In the genomic region with DNA sequence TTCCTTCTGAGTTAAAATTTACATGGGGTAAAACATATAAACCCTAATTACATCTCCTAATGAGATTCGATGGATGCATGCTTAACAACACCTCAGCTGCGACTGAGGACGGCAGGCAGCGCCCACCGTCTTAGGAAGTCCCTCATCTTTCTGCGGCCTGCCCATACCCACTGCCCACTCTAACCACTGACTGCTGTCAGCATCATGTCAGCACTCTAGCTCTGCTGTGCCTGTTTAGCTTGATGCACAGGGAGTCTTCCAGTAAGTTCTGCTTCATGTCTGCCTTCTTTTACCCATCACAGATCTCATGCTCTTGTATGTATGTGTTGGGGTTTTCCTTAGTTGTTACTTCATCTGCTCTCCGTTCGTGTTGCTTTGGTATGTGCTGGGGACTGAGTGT, we compare ENCODE assay signal across 17 mouse cellular contexts. TPM values are rescaled to one million over a fixed set of nuclear protein-coding genes. Genes with fewer than 3 reads are reported as not detected.
DNase-seq lines count a peak whose midpoint lies in the region; ATAC-seq and TF ChIP-seq lines count a peak whose summit lies in the region.
"Had no signal": no experiment of that assay in that cellular context is flagged by ENCODE, and none has a peak within 500 bp of the region (broad histone marks: within the 10 kb centered on the region; RNA-seq: fewer than 3 reads in every experiment).

No protein-coding gene starts in this region.

- H3K27me3 ChIP-seq in heart, embryonic 16.5 days (ENCODE audit: control insufficient read depth, insufficient read depth, low read length): no peaks in the 10 kb centered on the region
- H3K27me3 ChIP-seq in heart, adult 2 months (ENCODE audit: control insufficient read depth, insufficient read depth, low read length): no peaks in the 10 kb centered on the region
- no peaks in the 10 kb centered on the region for H3K27me3 ChIP-seq in lung, embryonic 16.5 days (ENCODE audit: control insufficient read depth, insufficient read depth, low read depth, low read length)
- no peaks in the 10 kb centered on the region for H3K27me3 ChIP-seq in embryonic facial prominence, embryonic 14.5 days (replicated peaks; ENCODE audit: control insufficient read depth, insufficient read depth, low read length)
- H3K27me3 ChIP-seq in myocyte (ENCODE audit: control insufficient read depth, insufficient read depth, insufficient read length): no peaks in the 10 kb centered on the region
- H3K27me3 ChIP-seq: neural tube, embryonic 13.5 days had no signal

- DNase-seq in heart, adult 2 months: no peak
- DNase-seq in lung, adult 18-20 months: no peak
- no peak for DNase-seq in embryonic facial prominence, embryonic 14.5 days (ENCODE audit: low spot score)
- no peak for DNase-seq in thymus, postnatal 25 days
- DNase-seq: adrenal gland, postnatal 14 days; cerebellum, postnatal 14 days; heart, postnatal 36 days; kidney, postnatal 4 days; liver, embryonic 13.5 days had no signal

- peak overlapping the region; percentile 42 for H3K27ac ChIP-seq in heart, embryonic 16.5 days (ENCODE audit: low read length)
- no peak overlapping the region for H3K27ac ChIP-seq in heart, adult 2 months
- H3K27ac ChIP-seq in lung, embryonic 16.5 days (ENCODE audit: low read length): peak overlapping the region; percentile 2; the same call in 1 of the 2 replicates
- H3K27ac ChIP-seq in embryonic facial prominence, embryonic 14.5 days (replicated peaks; ENCODE audit: low read depth, low read length): peak overlapping the region; percentile 81
- H3K27ac ChIP-seq: liver, embryonic 13.5 days; macrophage; neural tube, embryonic 13.5 days had no signal

- H3K4me2 ChIP-seq in heart, embryonic 16.5 days (ENCODE audit: low read depth, low read length): no peak overlapping the region
- no peak overlapping the region for H3K4me2 ChIP-seq in lung, embryonic 16.5 days (ENCODE audit: low read depth, low read length)
- H3K4me2 ChIP-seq in embryonic facial prominence, embryonic 14.5 days (ENCODE audit: low read depth, low read length): peak overlapping the region; percentile 13
- H3K4me2 ChIP-seq in myocyte (ENCODE audit: low read depth): peak overlapping the region; percentile 83
- H3K4me2 ChIP-seq: liver, embryonic 13.5 days; neural tube, embryonic 13.5 days had no signal

- intact Hi-C loops in heart, adult 2 months (cut with DNase I): no loop called here

- H3K9me3 ChIP-seq in heart, embryonic 16.5 days (replicated peaks; ENCODE audit: control insufficient read depth, low read length): no peaks in the 10 kb centered on the region
- H3K9me3 ChIP-seq in lung, embryonic 16.5 days (ENCODE audit: control insufficient read depth, low read length): no peaks in the 10 kb centered on the region
- no peaks in the 10 kb centered on the region for H3K9me3 ChIP-seq in embryonic facial prominence, embryonic 14.5 days (ENCODE audit: control insufficient read depth, low read length)
- H3K9me3 ChIP-seq: liver, embryonic 13.5 days; neural tube, embryonic 13.5 days had no signal

- no peak for TF ChIP-seq POLR2A in heart, adult 2 months (IDR thresholded peaks at IDR 0.05; ENCODE audit: insufficient read depth, low read depth, low read length)
- TF ChIP-seq POLR2A in myocyte (IDR thresholded peaks at IDR 0.05; ENCODE audit: insufficient read length, low read depth): no peak

- WGBS in heart, embryonic 16.5 days: 81% methylated on average over 8 of the region's 8 CpGs
- WGBS in heart, adult 2 months: 91% methylated on average over 8 of the region's 8 CpGs
- WGBS in lung, embryonic 16.5 days: 85% methylated on average over 8 of the region's 8 CpGs
- whole genome bisulfite sequencing in embryonic facial prominence, embryonic 14.5 days: 69% methylated on average over 8 of the region's 8 CpGs

- H3K4me3 ChIP-seq in heart, embryonic 16.5 days (ENCODE audit: low read length): no peak overlapping the region
- H3K4me3 ChIP-seq in heart, adult 2 months: no peak overlapping the region; the same call in 1 of the 2 replicates
- H3K4me3 ChIP-seq in lung, embryonic 16.5 days (ENCODE audit: low read length): no peak overlapping the region
- H3K4me3 ChIP-seq in embryonic facial prominence, embryonic 14.5 days (ENCODE audit: low read depth, low read length): no peak overlapping the region
- no peak overlapping the region for H3K4me3 ChIP-seq in myocyte
- H3K4me3 ChIP-seq: erythroblast, embryonic 14.5 days; liver, embryonic 13.5 days; neural tube, embryonic 13.5 days had no signal

- no peaks in the 10 kb centered on the region; the same call in 1 of the 2 replicates for H3K79me2 ChIP-seq in heart, adult 2 months (replicated peaks; ENCODE audit: control insufficient read depth, insufficient read depth, low read length)
- peaks cover 63% of the 10 kb centered on the region for H3K79me2 ChIP-seq in myocyte (ENCODE audit: control insufficient read depth, insufficient read depth)

- H3ac ChIP-seq in myocyte (ENCODE audit: control insufficient read depth, insufficient read length): no peak overlapping the region

- peaks cover 20% of the 10 kb centered on the region for H3K4me1 ChIP-seq in heart, embryonic 16.5 days (ENCODE audit: control insufficient read depth, insufficient read depth, low read length)
- H3K4me1 ChIP-seq in heart, adult 2 months (ENCODE audit: control insufficient read depth, insufficient read depth, low read length): peaks cover 8% of the 10 kb centered on the region
- H3K4me1 ChIP-seq in lung, embryonic 16.5 days (replicated peaks; ENCODE audit: control insufficient read depth, insufficient read depth, low read length): peaks cover 13% of the 10 kb centered on the region
- peaks cover 73% of the 10 kb centered on the region for H3K4me1 ChIP-seq in embryonic facial prominence, embryonic 14.5 days (ENCODE audit: control insufficient read depth, insufficient read depth, low read length)

- TF ChIP-seq CTCF in heart, adult 2 months (IDR thresholded peaks at IDR 0.05): no peak

- H3K9ac ChIP-seq in heart, embryonic 16.5 days (ENCODE audit: low read length): no peak overlapping the region
- no peak overlapping the region for H3K9ac ChIP-seq in heart, adult 2 months (ENCODE audit: low read depth, low read length)
- H3K9ac ChIP-seq in lung, embryonic 16.5 days (ENCODE audit: low read length): no peak overlapping the region
- H3K9ac ChIP-seq in embryonic facial prominence, embryonic 14.5 days (ENCODE audit: low read depth, low read length): no peak overlapping the region
- H3K9ac ChIP-seq: liver, embryonic 13.5 days; neural tube, embryonic 13.5 days had no signal

- TF ChIP-seq EP300 in heart, adult 2 months (IDR thresholded peaks at IDR 0.05; ENCODE audit: insufficient read depth, low read depth, low read length): no peak

- no peak for ATAC-seq in heart, embryonic 16.5 days (replicated peaks; ENCODE audit: extremely low read depth, insufficient read depth, low FRiP score)
- ATAC-seq in lung, embryonic 16.5 days (ENCODE audit: low read depth): no peak
- no peak for ATAC-seq in embryonic facial prominence, embryonic 14.5 days (ENCODE audit: low read depth)
- ATAC-seq: intestine, postnatal 0 days; midbrain, embryonic 16.5 days had no signal

- no peaks in the 10 kb centered on the region for H3K36me3 ChIP-seq in heart, embryonic 16.5 days (ENCODE audit: control insufficient read depth, insufficient read depth)
- peaks cover 33% of the 10 kb centered on the region for H3K36me3 ChIP-seq in heart, adult 2 months (ENCODE audit: control insufficient read depth, insufficient read depth, low read length)
- H3K36me3 ChIP-seq in lung, embryonic 16.5 days (ENCODE audit: control insufficient read depth, insufficient read depth, low read length): no peaks in the 10 kb centered on the region
- H3K36me3 ChIP-seq in embryonic facial prominence, embryonic 14.5 days (ENCODE audit: control insufficient read depth, insufficient read depth, low read length): peaks cover 5% of the 10 kb centered on the region; the same call in 1 of the 2 replicates
- H3K36me3 ChIP-seq in myocyte (ENCODE audit: control insufficient read depth, insufficient read depth): no peaks in the 10 kb centered on the region
- H3K36me3 ChIP-seq: neural tube, embryonic 13.5 days had no signal

TF ChIP-seq in myocyte, 11 proteins besides CTCF, POLR2A, EP300 and RAD21:
- TF ChIP-seq TCF12 (IDR thresholded peaks at IDR 0.05; ENCODE audit: insufficient read depth, poor library complexity, severe bottlenecking) (no peak), USF1 (IDR thresholded peaks at IDR 0.05; ENCODE audit: low read depth) (no peak), POLR2AphosphoS2 (IDR thresholded peaks at IDR 0.05; ENCODE audit: insufficient read length, low read depth) (peak; percentile 62), CEBPB (IDR thresholded peaks at IDR 0.05; ENCODE audit: insufficient read depth, poor library complexity, severe bottlenecking) (no peak), REST (IDR thresholded peaks at IDR 0.05; ENCODE audit: insufficient read depth, insufficient read length) (no peak)

RNA-seq across cellular contexts. Expression of a gene that starts 7.2 kb away (rescaled TPM):
- 10.1 and 13.2 TPM in 2 replicates for polyA plus RNA-seq in heart, embryonic 16.5 days (2015; fragmentation: Nextera tagmentation; extraction: Ambion mirVana)
- 10 to 100 TPM; 16.8 to 27.1 TPM for total RNA-seq in heart, adult 2 months (2021)
- 10.5 and 13.6 TPM in 2 replicates for polyA plus RNA-seq in heart, adult 2 months (2012; rRNA removed)
- polyA plus RNA-seq in lung, embryonic 16.5 days (2015; fragmentation: Nextera tagmentation; extraction: Ambion mirVana): 9.0 and 10.2 TPM in 2 replicates
- polyA plus RNA-seq in embryonic facial prominence, embryonic 14.5 days (2014; fragmentation: Nextera tagmentation; extraction: Ambion mirVana): 10.4 and 11.2 TPM in 2 replicates
- 8.3 TPM for polyA plus RNA-seq in myocyte (2012; fragmentation: generic; extraction: Trizol)

Comparison
In these comparisons a context has a peak if more than half of its experiments do, and no peak if none do; other contexts are left out.
1. H3K4me2 ChIP-seq: peak in embryonic facial prominence, embryonic 14.5 days (single experiment) and myocyte (single experiment); none in heart, embryonic 16.5 days (single experiment) and lung, embryonic 16.5 days (single experiment).